Mouse (Mus musculus): ENCODE measurements around the gene Crybb3. TPM values are rescaled to one million over a fixed set of nuclear protein-coding genes. Genes with fewer than 3 reads are reported as not detected.

The Crybb3 gene
- not detected in 4 replicates for total RNA-seq (2023)

GRCm38 (mm10) chr5:113081439-113081838 lies at the start of gene Crybb3:
TSS of gene Crybb3 (minus strand) at chr5:113081584.

GRCm38 (mm10) chr5:113070017-113070416 lies 11.4 kb downstream of the Crybb3 start, which contains the start of gene Crybb2:
TSS of gene Crybb2 (minus strand) at chr5:113070117.

Other genes starting within 250 kb of the Crybb3 start
- 0.58 to 1.5 TPM (median 1.1 TPM) in 4 replicates for gene Myo18b, start 185.2 kb downstream of the Crybb3 start, total RNA-seq (2023)
- gene Grk3, start 65.8 kb downstream of the Crybb3 start, total RNA-seq (2023), result 40.0 to 49.1 TPM (median 43.6 TPM) in 4 replicates
- not detected in 4 replicates for gene Crybb2, start 11.5 kb downstream of the Crybb3 start, total RNA-seq (2023)
- gene 2900026A02Rik, start 139.7 kb upstream of the Crybb3 start, total RNA-seq (2023), result 0.80 to 1.1 TPM (median 1.0 TPM) in 4 replicates
- not detected in 4 replicates for gene Tmem211, start 145.3 kb upstream of the Crybb3 start, total RNA-seq (2023)
- gene Sgsm1, start 229.2 kb upstream of the Crybb3 start, total RNA-seq (2023), result not detected in 4 replicates